Mouse (Mus musculus) liver, adult 2 months (tissue): ENCODE measurements at regions not wholly inside any gene's neighbourhood (a gene's known extent, or its start where the extent isn't known, plus 50 kb on each side); places are given as distances from the start of the nearest gene placed in this dataset.
A peak's percentile ranks its signal among the peaks of the same experiment; 100 is the strongest.

Source experiments
- DNase-seq: peaks from one replicate; pipeline ENCODE4 v3.0.0-alpha.2; 2011; ENCODE audit warnings: low read depth, low spot score; ENCODE audit errors: extremely low read depth
- H3K27ac ChIP-seq: fragments of 200-500 bp; replicated peaks from 2 replicates; pipeline ENCODE4 v1.5.1; 2012; ENCODE audit warnings: low read depth, mild to moderate bottlenecking, control low read depth, inconsistent platforms, low read length; ENCODE audit not compliant: insufficient read depth
- H3K27me3 ChIP-seq: fragments of 200-500 bp; 2 replicates; pipeline ENCODE4 v1.6.1; 2012; ENCODE audit warnings: mild to moderate bottlenecking, moderate library complexity, low read length, inconsistent platforms; ENCODE audit not compliant: control insufficient read depth, insufficient read depth
- H3K36me3 ChIP-seq: fragments of 200-500 bp; 2 replicates; pipeline ENCODE4 v1.6.1; 2012; ENCODE audit warnings: low read length, inconsistent platforms; ENCODE audit not compliant: control insufficient read depth, insufficient read depth
- H3K4me1 ChIP-seq: fragments of 200-500 bp; 2 replicates; pipeline ENCODE4 v1.6.1; 2011; ENCODE audit warnings: low read length; ENCODE audit not compliant: control insufficient read depth, insufficient read depth
- H3K4me3 ChIP-seq: fragments of 200-500 bp; 2 replicates; pipeline ENCODE4 v1.5.1; 2011; ENCODE audit warnings: low read depth, mild to moderate bottlenecking, control low read depth, low read length, moderate library complexity; ENCODE audit not compliant: insufficient read depth
- H3K79me2 ChIP-seq: fragments of 200-500 bp; 2 replicates; pipeline ENCODE4 v1.6.1; 2012; ENCODE audit warnings: inconsistent platforms, mild to moderate bottlenecking, low read length, moderate library complexity; ENCODE audit not compliant: control insufficient read depth, insufficient read depth
- H3K9ac ChIP-seq: fragments of 200-500 bp; 2 replicates; pipeline ENCODE4 v1.6.1; 2012; ENCODE audit warnings: low read depth, mild to moderate bottlenecking, control low read depth, inconsistent platforms, low read length
- CTCF ChIP-seq: fragments of 200-500 bp; IDR thresholded peaks from 2 replicates; pipeline ENCODE4 v1.5.1; 2011; ENCODE audit warnings: low read depth, low read length, control low read depth
- POLR2A ChIP-seq: fragments of 200-500 bp; IDR thresholded peaks from 2 replicates; pipeline ENCODE4 v1.6.1; 2011; ENCODE audit warnings: low read length, control low read depth; ENCODE audit not compliant: insufficient read depth; ENCODE audit errors: extremely low read depth
- WGBS: fragments of 180-500 bp; shearing (Covaris S2); methylation state at CpG from one replicate; pipeline ENCODE4 v1.1.7; 2018; 5-methylcytosine and 5-hydroxymethylcytosine counted together

GRCm38 (mm10) chr4:142500541-142500940 is 261.3 kb upstream of the Kazn start:
- Histone ChIP-seq H3K4me3 (no peak overlapping the region), H3K4me1 (no peaks in the 10 kb centered on the region), H3K27ac (no peak overlapping the region), H3K79me2 (no peaks in the 10 kb centered on the region), H3K36me3 (no peaks in the 10 kb centered on the region), H3K9ac (no peak overlapping the region), H3K27me3 (0 out of 2 replicates have a peak, but pooled peaks cover under 1% of the 10 kb centered on the region)
- TF ChIP-seq CTCF (no peak), POLR2A (no peak)
- DNase-seq, result no peak
- WGBS, result 87% methylated on average over 7 of the region's 7 CpGs

- WGBS, result 48% methylated on average over 12 of the region's 12 CpGs
- DNase-seq, result no peak
- no peaks in the 10 kb centered on the region for H3K36me3 ChIP-seq
These were observed 257.4 kb upstream of the Kazn start for GRCm38 (mm10) chr4:142496605-142497004.

GRCm38 (mm10) chr4:142492926-142493492 is 253.8 kb upstream of the Kazn start:
- no peaks in the 10 kb centered on the region for H3K4me1 ChIP-seq
- H3K4me3 ChIP-seq, result no peak overlapping the region
- TF ChIP-seq POLR2A, result no peak
- H3K36me3 ChIP-seq, result no peaks in the 10 kb centered on the region
- 0 out of 2 replicates have a peak, but pooled peaks cover 2% of the 10 kb centered on the region for H3K27me3 ChIP-seq
- no peak overlapping the region for H3K9ac ChIP-seq
- WGBS, result 77% methylated on average over 10 of the region's 10 CpGs
- no peaks in the 10 kb centered on the region for H3K79me2 ChIP-seq
- H3K27ac ChIP-seq, result no peak overlapping the region
- peak; percentile 1 for DNase-seq

More at GRCm38 (mm10) chr4:142496605-142497004, 257.4 kb upstream of the Kazn start:
- Histone ChIP-seq H3K4me1 (no peaks in the 10 kb centered on the region), H3K9ac (no peak overlapping the region), H3K4me3 (no peak overlapping the region), H3K27ac (no peak overlapping the region), H3K27me3 (0 out of 2 replicates have a peak, but pooled peaks cover 2% of the 10 kb centered on the region), H3K79me2 (no peaks in the 10 kb centered on the region)
- TF ChIP-seq CTCF (no peak), POLR2A (no peak)

- Histone ChIP-seq H3K27ac (no peak overlapping the region), H3K9ac (no peak overlapping the region), H3K4me3 (no peak overlapping the region), H3K36me3 (no peaks in the 10 kb centered on the region), H3K79me2 (no peaks in the 10 kb centered on the region), H3K27me3 (no peaks in the 10 kb centered on the region), H3K4me1 (no peaks in the 10 kb centered on the region)
- no peak for DNase-seq
- WGBS, result 75% methylated on average over 4 of the region's 4 CpGs
- TF ChIP-seq POLR2A, result no peak
These were observed 246.7 kb upstream of the Kazn start for GRCm38 (mm10) chr4:142485784-142486423.

- no peak for DNase-seq
- Histone ChIP-seq H3K27me3 (no peaks in the 10 kb centered on the region), H3K36me3 (no peaks in the 10 kb centered on the region), H3K9ac (no peak overlapping the region), H3K4me1 (no peaks in the 10 kb centered on the region), H3K4me3 (no peak overlapping the region), H3K27ac (no peak overlapping the region), H3K79me2 (no peaks in the 10 kb centered on the region)
- TF ChIP-seq CTCF, result no peak
- TF ChIP-seq POLR2A, result no peak
- WGBS, result 79% methylated on average over 10 of the region's 10 CpGs
These were observed 236.4 kb upstream of the Kazn start for GRCm38 (mm10) chr4:142475632-142476031.

- H3K36me3 ChIP-seq, result no peaks in the 10 kb centered on the region
- H3K9ac ChIP-seq, result no peak overlapping the region
- no peaks in the 10 kb centered on the region for H3K79me2 ChIP-seq
- no peak for DNase-seq
- H3K4me1 ChIP-seq, result no peaks in the 10 kb centered on the region
- H3K27ac ChIP-seq, result no peak overlapping the region
- 89% methylated on average over 7 of the region's 7 CpGs for WGBS
- no peaks in the 10 kb centered on the region for H3K27me3 ChIP-seq
- TF ChIP-seq CTCF, result no peak
- TF ChIP-seq POLR2A, result no peak
- H3K4me3 ChIP-seq, result no peak overlapping the region
These were observed 235.4 kb upstream of the Kazn start for GRCm38 (mm10) chr4:142474626-142475025.
